In the genomic region with DNA sequence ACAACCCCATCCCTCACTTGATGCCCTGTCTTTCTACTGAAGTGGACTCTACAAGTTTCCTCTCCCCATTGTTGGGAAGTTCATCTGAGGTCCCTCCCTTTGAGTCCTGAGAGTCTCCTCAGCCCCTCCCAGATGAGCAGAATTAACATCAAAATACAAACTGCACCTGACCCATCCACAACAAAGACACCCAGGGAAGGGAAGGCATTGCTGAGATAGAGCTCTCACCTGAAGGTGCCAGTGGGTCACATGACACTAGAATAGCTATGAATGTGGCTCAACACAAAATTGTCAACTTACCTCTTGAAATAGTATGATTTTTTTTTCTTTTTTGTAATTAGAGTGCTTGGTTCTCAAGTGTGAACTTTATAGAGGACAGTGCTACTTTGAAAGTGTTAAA, we compare ENCODE assay signal across 25 mouse cellular contexts.
"Had no signal": no experiment of that assay in that cellular context is flagged by ENCODE, and none has a peak within 500 bp of the region (broad histone marks: within the 10 kb centered on the region; RNA-seq: fewer than 3 reads in every experiment).

No protein-coding gene starts in this region.

- DNase-seq: gastrocnemius, adult 2 months; gastrocnemius, postnatal 10 days; gastrocnemius, postnatal 25 days; heart, adult 18-20 months; heart, postnatal 10 days; heart, postnatal 4 days; kidney, adult 18-20 months; kidney, adult 8-10 months; kidney, postnatal 10 days; kidney, postnatal 36 days; layer of hippocampus, adult 9-11 months; layer of hippocampus, postnatal 36 days; left cerebral cortex, postnatal 4 days had no signal

- H3K4me3 ChIP-seq: gastrocnemius, adult 2 months; heart, embryonic 12.5 days; hindbrain, embryonic 10.5 days; hindbrain, embryonic 12.5 days; intestine, embryonic 15.5 days; limb, embryonic 13.5 days; limb, embryonic 15.5 days; liver, embryonic 12.5 days had no signal

- ATAC-seq: hindbrain, embryonic 16.5 days; inflammation-experienced regulatory T-cells, adult 6 months; intestine, embryonic 15.5 days; intestine, postnatal 0 days; liver, embryonic 12.5 days had no signal

- H3K27ac ChIP-seq: gastrocnemius, adult 2 months; hindbrain, embryonic 10.5 days; hindbrain, embryonic 12.5 days; hindbrain, embryonic 14.5 days; intestine, embryonic 15.5 days; limb, embryonic 13.5 days; limb, embryonic 15.5 days; liver, embryonic 12.5 days; liver, embryonic 14.5 days had no signal

- H3K9ac ChIP-seq: heart, embryonic 12.5 days; hindbrain, embryonic 12.5 days; hindbrain, embryonic 14.5 days; intestine, embryonic 15.5 days; limb, embryonic 13.5 days; limb, embryonic 15.5 days; liver, embryonic 12.5 days; liver, embryonic 14.5 days had no signal

- H3K4me1 ChIP-seq: limb, embryonic 15.5 days had no signal

- H3K9me3 ChIP-seq: heart, embryonic 12.5 days; hindbrain, embryonic 10.5 days; hindbrain, embryonic 12.5 days; intestine, embryonic 15.5 days; limb, embryonic 13.5 days; limb, embryonic 15.5 days; liver, embryonic 12.5 days had no signal

- H3K36me3 ChIP-seq: heart, embryonic 12.5 days; hindbrain, embryonic 10.5 days; hindbrain, embryonic 12.5 days; intestine, embryonic 15.5 days; limb, embryonic 13.5 days; limb, embryonic 15.5 days; liver, embryonic 12.5 days had no signal

- H3K27me3 ChIP-seq: heart, embryonic 12.5 days; hindbrain, embryonic 12.5 days; intestine, embryonic 15.5 days; limb, embryonic 13.5 days; limb, embryonic 15.5 days; liver, embryonic 12.5 days had no signal
